Mouse (Mus musculus): ENCODE results near the gene Nipal1.

DNA sequence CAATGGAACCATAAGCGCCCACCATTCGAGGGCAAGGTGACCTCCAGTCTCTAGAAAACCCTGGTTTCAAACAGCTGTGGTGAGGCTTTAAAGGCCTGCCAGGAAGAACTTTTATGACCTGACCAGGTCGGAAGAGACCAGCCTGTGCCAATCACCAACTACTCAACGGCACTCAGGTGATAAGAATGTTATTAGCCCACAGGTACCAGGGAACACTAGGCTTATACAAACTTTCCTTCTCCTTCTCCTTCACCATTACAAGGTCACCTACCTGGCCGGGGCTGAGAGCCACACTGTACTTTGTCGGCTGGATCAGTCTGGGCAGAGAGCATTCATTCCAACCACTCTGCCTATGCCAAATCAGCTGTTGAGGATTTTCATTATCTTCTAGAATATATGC, 33.9 kb downstream of the Nipal1 start:
- no peak for TF ChIP-seq CTCF (IDR thresholded peaks at IDR 0.05; ENCODE audit: low read depth, low read length)
- TF ChIP-seq GATA1 (IDR thresholded peaks at IDR 0.05; ENCODE audit: borderline replicate concordance, low read length): no peak
- TF ChIP-seq TAL1 (conservative IDR thresholded peaks at IDR 0.05; ENCODE audit: low read depth, low read length): no peak
- no peak for TF ChIP-seq POLR2AphosphoS5 (IDR thresholded peaks at IDR 0.05; ENCODE audit: insufficient replicate concordance, low read depth, low read length)

All from G1E (cell line).